Mouse (Mus musculus) G1E-ER4 (cell line): ENCODE results near the gene Top3b. TPM values are rescaled to one million over a fixed set of nuclear protein-coding genes. Genes with fewer than 3 reads are reported as not detected.

ENCODE experiments used
- GATA1 ChIP-seq: IDR thresholded peaks from one replicate; pipeline ENCODE4 v1.8.0; 2012; ENCODE audit warnings: low read length, inconsistent platforms
- polyA plus RNA-seq: library from polyadenylated mRNA; stranded (reverse); fragments of >175 nt; gene quantifications from 2 replicates; pipeline ENCODE4 v1.2.3, GENCODE M21; 2012

Top3b gene
- polyA plus RNA-seq: 29.8 and 39.2 TPM in 2 replicates

GRCm38 (mm10) chr16:16870617-16871331 lies at the start of gene Top3b, which contains the start of gene Vpreb1:
Gene Top3b (plus strand): TSS chr16:16870736.
Gene Vpreb1 (minus strand): TSS chr16:16870843.
- TF ChIP-seq GATA1: peak; percentile 15

- TF ChIP-seq GATA1: no peak
Observed at GRCm38 (mm10) chr16:16825476-16825875, 45.1 kb upstream of the Top3b start.

- no peak for TF ChIP-seq GATA1
Observed at GRCm38 (mm10) chr16:16826223-16826622, 44.3 kb upstream of the Top3b start.

- no peak for TF ChIP-seq GATA1
Observed at GRCm38 (mm10) chr16:16828757-16829615, 41.5 kb upstream of the Top3b start, which contains the start of gene Spag6l. Gene Spag6l (minus strand): TSS chr16:16829456.

- TF ChIP-seq GATA1: no peak
Observed at GRCm38 (mm10) chr16:16829671-16830070, 40.9 kb upstream of the Top3b start.

GRCm38 (mm10) chr16:16849196-16849595 lies 21.3 kb upstream of the Top3b start:
- no peak for TF ChIP-seq GATA1

- no peak for TF ChIP-seq GATA1
Observed at GRCm38 (mm10) chr16:16852411-16852810, 18.1 kb upstream of the Top3b start.

- no peak for TF ChIP-seq GATA1
Observed at GRCm38 (mm10) chr16:16854836-16855235, 15.7 kb upstream of the Top3b start.

GRCm38 (mm10) chr16:16855541-16855940 lies 15.0 kb upstream of the Top3b start:
- no peak for TF ChIP-seq GATA1

GRCm38 (mm10) chr16:16856731-16857476 lies 13.6 kb upstream of the Top3b start:
- no peak for TF ChIP-seq GATA1

- TF ChIP-seq GATA1: no peak
Observed at GRCm38 (mm10) chr16:16862288-16862687, 8.2 kb upstream of the Top3b start.

GRCm38 (mm10) chr16:16863978-16864377 lies 6.6 kb upstream of the Top3b start, which contains the start of gene Igll1:
Gene Igll1 (minus strand): TSS chr16:16863985.
- no peak for TF ChIP-seq GATA1

- TF ChIP-seq GATA1: no peak
Observed at GRCm38 (mm10) chr16:16865217-16865616, 5.3 kb upstream of the Top3b start.

- no peak for TF ChIP-seq GATA1
Observed at GRCm38 (mm10) chr16:16865696-16866561, 4.6 kb upstream of the Top3b start.

GRCm38 (mm10) chr16:16870241-16870616 lies 307 bp upstream of the Top3b start:
- TF ChIP-seq GATA1: no peak
